Mouse (Mus musculus) CH12.LX (cell line): ENCODE results near the gene Prss54.

ENCODE experiments used
- CHD1 ChIP-seq: IDR thresholded peaks from 2 replicates; pipeline ENCODE4 v1.6.1; 2012; ENCODE audit warnings: low read depth, low read length, improper control_type of control experiment, inconsistent platforms
- ELF1 ChIP-seq: IDR thresholded peaks from 2 replicates; pipeline ENCODE4 v1.6.1; 2014; ENCODE audit warnings: low read depth, mild to moderate bottlenecking, inconsistent platforms, low read length, improper control_type of control experiment
- MAFK ChIP-seq: IDR thresholded peaks from 2 replicates; pipeline ENCODE4 v1.6.1; 2011; ENCODE audit warnings: low read length, improper control_type of control experiment; ENCODE audit not compliant: insufficient replicate concordance
- MXI1 ChIP-seq: IDR thresholded peaks from 2 replicates; pipeline ENCODE4 v1.6.1; 2011; ENCODE audit warnings: mild to moderate bottlenecking, low read depth, low read length, improper control_type of control experiment
- POLR2A ChIP-seq: IDR thresholded peaks from 2 replicates; pipeline ENCODE4 v1.6.1; 2011; ENCODE audit warnings: low read depth, mild to moderate bottlenecking, improper control_type of control experiment, low read length
- POLR2AphosphoS2 ChIP-seq: IDR thresholded peaks from 2 replicates; pipeline ENCODE4 v1.6.1; 2011; ENCODE audit warnings: low read depth, low read length, improper control_type of control experiment
- TBP ChIP-seq: conservative IDR thresholded peaks from 2 replicates; pipeline ENCODE4 v1.6.1; 2011; ENCODE audit warnings: low read depth, low read length, improper control_type of control experiment
- USF1 ChIP-seq: IDR thresholded peaks from 2 replicates; pipeline ENCODE4 v1.6.1; 2014; ENCODE audit warnings: low read depth, mild to moderate bottlenecking, inconsistent platforms, low read length, improper control_type of control experiment
- USF2 ChIP-seq: conservative IDR thresholded peaks from 2 replicates; pipeline ENCODE4 v1.6.1; 2011; ENCODE audit warnings: low read depth, low read length, improper control_type of control experiment

GRCm38 (mm10) chr8:95607210-95607609, 31.1 kb upstream of the Prss54 start:
- TF ChIP-seq POLR2AphosphoS2 (no peak), ELF1 (no peak), USF1 (no peak), MAFK (no peak), CHD1 (no peak), POLR2A (no peak), MXI1 (no peak), TBP (no peak), USF2 (no peak)
